Mouse (Mus musculus) gastrocnemius, postnatal 25 days (tissue): Measurements from ENCODE around the gene Gsto2. TPM values are rescaled to one million over a fixed set of nuclear protein-coding genes. Genes with fewer than 3 reads are reported as not detected.

Experiments used
- DNase-seq: peaks from one replicate; pipeline ENCODE4 v3.0.0; 2022
- total RNA-seq, 2 experiments: library from RNA; stranded (reverse); gene quantifications; 1 replicate in 1 of 2; 2 replicates in 1 of 2; pipeline ENCODE4 v1.2.3; 2021

Gsto2 gene
- total RNA-seq, 2 experiments from 2014 or later, result 0.23 to 0.38 TPM

- DNase-seq, result no peak
Observed at GRCm38 (mm10) chr19:47857957-47858942, 7.1 kb upstream of the Gsto2 start.

GRCm38 (mm10) chr19:47859180-47859579 lies 6.2 kb upstream of the Gsto2 start:
- DNase-seq, result no peak

GRCm38 (mm10) chr19:47862581-47862980 lies 2.8 kb upstream of the Gsto2 start:
- no peak for DNase-seq

- DNase-seq, result no peak
Observed at GRCm38 (mm10) chr19:47864051-47864450, 1.3 kb upstream of the Gsto2 start.

DNA sequence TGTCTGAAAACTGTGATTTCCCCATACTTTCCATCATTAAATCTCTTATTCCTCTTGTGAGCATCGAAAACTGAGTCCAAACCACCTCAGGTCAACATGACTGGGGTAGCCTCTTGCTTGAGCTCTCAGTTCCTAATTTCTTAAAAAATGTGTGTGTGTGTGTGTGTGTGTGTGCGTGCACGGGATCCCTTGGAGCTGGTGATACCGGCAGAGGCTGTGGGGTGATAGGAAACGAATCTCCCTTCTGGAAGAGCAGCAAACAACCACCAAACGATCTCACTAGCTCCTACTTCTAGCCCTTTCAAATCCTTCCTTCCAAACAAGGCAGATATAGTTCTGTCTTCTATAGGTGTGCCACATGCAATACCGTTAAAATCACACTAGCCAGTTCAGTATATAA lies 613 bp upstream of the Gsto2 start:
- DNase-seq, result no peak

GRCm38 (mm10) chr19:47867628-47868175 lies 2.4 kb downstream of the Gsto2 start:
- no peak for DNase-seq

- DNase-seq, result no peak
Observed at GRCm38 (mm10) chr19:47868951-47869350, 3.6 kb downstream of the Gsto2 start.

GRCm38 (mm10) chr19:47869516-47869915 lies 4.2 kb downstream of the Gsto2 start:
- no peak for DNase-seq

GRCm38 (mm10) chr19:47870102-47870666 lies 4.8 kb downstream of the Gsto2 start:
- DNase-seq, result no peak

DNA sequence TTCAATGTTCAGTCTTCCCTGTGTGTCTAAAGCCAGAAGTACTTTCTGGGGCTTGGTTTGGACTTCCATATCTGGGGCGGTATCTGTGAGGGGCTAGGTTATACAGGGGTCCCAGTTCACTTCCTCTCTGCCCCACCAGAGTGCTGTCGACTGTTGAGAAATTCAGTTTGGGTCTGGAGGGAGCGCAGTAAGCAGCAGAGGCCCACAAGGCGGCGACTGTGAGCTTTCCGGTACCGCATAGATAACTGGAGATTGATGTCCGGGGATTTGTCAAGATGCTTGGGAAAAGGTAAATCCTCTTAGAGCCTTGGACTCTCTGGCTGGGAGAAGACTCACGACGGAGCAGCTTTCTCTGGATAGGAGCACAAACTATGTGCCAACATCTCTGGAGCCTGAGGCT lies 6.2 kb downstream of the Gsto2 start:
- no peak for DNase-seq

GRCm38 (mm10) chr19:47876252-47876651 lies 10.9 kb downstream of the Gsto2 start:
- no peak for DNase-seq

GRCm38 (mm10) chr19:47881538-47881937 lies 16.2 kb downstream of the Gsto2 start:
- no peak for DNase-seq

GRCm38 (mm10) chr19:47882151-47882881 lies 17.0 kb downstream of the Gsto2 start:
- DNase-seq, result peak; percentile 43

- DNase-seq, result no peak
Observed at GRCm38 (mm10) chr19:47882882-47883254, 17.5 kb downstream of the Gsto2 start.

GRCm38 (mm10) chr19:47884296-47885085 lies 19.2 kb downstream of the Gsto2 start:
- DNase-seq, result no peak

DNA sequence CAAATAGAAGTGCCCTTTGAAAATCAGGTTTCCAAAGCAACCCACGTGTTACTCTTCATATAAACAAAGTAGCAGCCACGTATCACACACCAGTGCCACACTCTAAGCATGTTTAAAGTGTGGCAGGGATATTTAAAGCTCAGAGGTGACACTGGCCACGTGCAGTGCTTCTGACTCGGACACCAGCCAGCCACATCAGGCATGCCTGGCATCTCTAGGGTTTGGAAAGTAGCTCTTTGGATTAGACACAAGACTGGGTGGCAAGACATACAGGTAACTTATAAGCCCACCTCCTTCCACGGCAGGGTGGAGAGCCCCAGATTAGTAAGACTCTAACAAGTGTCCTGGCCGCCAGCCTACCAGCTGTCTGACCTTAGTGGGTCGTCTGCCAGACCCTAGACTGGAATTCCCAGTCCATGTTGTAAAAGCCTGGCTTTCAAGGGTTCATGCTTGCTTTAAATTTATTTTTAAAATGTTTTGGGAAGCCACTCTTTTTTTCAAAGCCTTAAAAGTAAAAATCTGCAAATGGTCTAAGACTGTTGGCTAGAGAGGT lies 19.9 kb downstream of the Gsto2 start:
- DNase-seq, result no peak

- no peak for DNase-seq
Observed at GRCm38 (mm10) chr19:47885886-47886285, 20.6 kb downstream of the Gsto2 start.

GRCm38 (mm10) chr19:47886617-47887016 lies 21.3 kb downstream of the Gsto2 start:
- DNase-seq, result peak; percentile 40

DNA sequence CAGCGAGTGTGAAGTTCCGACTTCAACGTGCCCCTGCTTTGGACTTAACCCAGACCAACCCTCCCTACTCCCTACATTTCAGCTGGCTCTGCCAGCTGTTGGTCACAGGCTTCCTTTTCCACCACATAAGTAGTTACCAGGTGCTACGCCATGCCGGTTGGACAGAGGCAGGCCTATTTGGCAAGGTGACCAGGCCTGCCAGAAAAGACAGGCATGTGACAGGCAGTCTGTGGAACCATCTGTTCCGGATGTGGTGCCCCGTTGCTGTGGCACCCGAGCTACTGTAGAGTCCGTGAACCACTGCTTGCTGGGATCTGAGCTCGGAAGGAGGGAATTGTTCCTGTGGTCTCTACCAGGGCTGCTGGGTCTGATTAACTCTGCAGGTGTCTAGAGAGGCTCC lies 22.1 kb downstream of the Gsto2 start:
- no peak for DNase-seq

DNA sequence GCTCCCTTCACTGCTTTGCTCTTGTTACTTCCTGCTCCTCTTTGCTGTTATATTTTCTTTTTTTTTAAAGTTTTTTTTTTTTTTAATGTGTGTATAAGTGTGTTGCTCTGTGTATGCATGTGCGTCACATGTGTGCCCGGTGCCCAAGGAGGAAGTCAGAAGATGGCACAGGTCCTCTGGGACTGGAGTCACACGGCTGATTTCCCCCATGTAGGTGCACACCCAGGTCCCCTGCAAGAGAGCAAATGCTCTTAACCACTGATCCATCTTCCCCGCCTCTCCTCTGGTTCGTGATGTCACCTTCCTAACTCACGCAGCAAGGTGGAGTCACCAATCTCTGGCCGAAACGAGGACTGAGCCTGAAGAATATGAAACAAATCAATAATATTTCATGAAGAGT lies 22.7 kb downstream of the Gsto2 start:
- DNase-seq, result no peak

DNA sequence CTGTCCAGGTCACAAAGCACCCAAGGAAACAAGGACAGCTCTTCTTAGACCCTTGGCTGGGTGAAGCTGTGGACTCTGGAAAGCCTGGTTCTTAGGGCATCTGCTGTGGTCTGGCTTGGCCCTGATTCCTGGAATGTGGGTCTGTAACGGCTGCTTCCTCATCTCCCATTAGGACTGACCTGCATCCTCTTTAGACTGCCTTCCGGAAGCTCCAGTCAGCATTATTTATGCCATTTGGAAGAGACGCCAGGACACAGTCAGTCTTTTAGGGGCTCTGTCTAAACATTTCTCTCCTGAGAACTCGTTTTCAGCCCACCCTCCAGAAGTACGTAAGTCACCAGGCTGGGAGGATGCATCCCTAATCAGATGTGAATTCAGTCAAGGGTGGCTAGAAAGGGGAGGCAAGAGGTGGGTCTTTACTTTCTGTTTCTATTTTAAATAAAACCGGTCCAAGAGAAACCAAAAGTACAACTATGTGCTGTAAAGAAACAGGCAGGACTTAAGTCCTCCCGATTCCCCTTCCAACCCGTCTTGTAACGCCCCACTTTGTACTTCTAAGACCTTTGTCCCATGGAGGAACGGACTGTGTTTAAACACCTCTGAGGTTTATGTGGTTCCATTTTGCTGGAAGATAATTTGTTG lies 25.3 kb downstream of the Gsto2 start:
- no peak for DNase-seq
